Mouse (Mus musculus) megakaryocyte, embryonic 14.5 days (primary cell): ENCODE measurements around the gene Hnrnpa0. TPM values are rescaled to one million over a fixed set of nuclear protein-coding genes. Genes with fewer than 3 reads are reported as not detected.

Experiments
- H3K27me3 ChIP-seq: replicated peaks from 2 replicates; pipeline ENCODE3; 2012; ENCODE audit warnings: inconsistent platforms
- H3K36me3 ChIP-seq: replicated peaks from 2 replicates; pipeline ENCODE3; 2012; ENCODE audit warnings: low read length, inconsistent platforms, mixed read lengths
- H3K4me1 ChIP-seq: 2 replicates; pipeline ENCODE4 v1.6.1; 2012; ENCODE audit warnings: inconsistent platforms
- H3K4me3 ChIP-seq: replicated peaks from 2 replicates; pipeline ENCODE3; 2012; ENCODE audit warnings: moderate library complexity, mild to moderate bottlenecking, inconsistent platforms
- H3K9me3 ChIP-seq: 2 replicates; pipeline ENCODE4 v1.6.1; 2012; ENCODE audit warnings: inconsistent platforms
- FLI1 ChIP-seq: IDR thresholded peaks from 2 replicates; pipeline ENCODE4 v1.6.1; 2012; ENCODE audit warnings: low read length, inconsistent platforms, mixed read lengths
- GATA1 ChIP-seq: IDR thresholded peaks from 3 replicates; pipeline ENCODE4 v1.6.1; 2012; ENCODE audit warnings: mixed read lengths, low read length, inconsistent platforms, borderline replicate concordance
- polyA plus RNA-seq: library from polyadenylated mRNA; stranded (reverse); fragments of >175 nt; gene quantifications from 2 replicates; pipeline ENCODE4 v1.2.3, GENCODE M21; 2012; ENCODE audit warnings: low replicate concordance; ENCODE audit not compliant: insufficient read depth

The Hnrnpa0 gene
- 352 and 532 TPM in 2 replicates for polyA plus RNA-seq

- peaks cover 2% of the 10 kb centered on the region for H3K27me3 ChIP-seq
Measured at GRCm38 (mm10) chr13:58128396-58128767, at the start of gene Hnrnpa0. Hnrnpa0 (minus strand) TSS chr13:58128556.

GRCm38 (mm10) chr13:58177511-58178208 is 49.3 kb upstream of the Hnrnpa0 start:
- TF ChIP-seq GATA1, result no peak
- TF ChIP-seq FLI1, result no peak
- Histone ChIP-seq H3K27me3 (no peaks in the 10 kb centered on the region), H3K4me1 (no peaks in the 10 kb centered on the region), H3K9me3 (no peaks in the 10 kb centered on the region), H3K4me3 (no peak overlapping the region), H3K36me3 (peaks cover 98% of the 10 kb centered on the region)

More at GRCm38 (mm10) chr13:58128396-58128767, at the start of gene Hnrnpa0:
- H3K9me3 ChIP-seq, result peaks cover 13% of the 10 kb centered on the region
- no peak for TF ChIP-seq FLI1
- TF ChIP-seq GATA1, result no peak
- peaks cover 7% of the 10 kb centered on the region for H3K36me3 ChIP-seq
- peak within 1 kb of the TSS; percentile 99 for H3K4me3 ChIP-seq
- H3K4me1 ChIP-seq, result peaks cover 22% of the 10 kb centered on the region

- Histone ChIP-seq H3K27me3 (no peaks in the 10 kb centered on the region), H3K4me1 (no peaks in the 10 kb centered on the region), H3K4me3 (no peak overlapping the region), H3K36me3 (peaks cover 91% of the 10 kb centered on the region), H3K9me3 (no peaks in the 10 kb centered on the region)
- TF ChIP-seq GATA1, result no peak
- TF ChIP-seq FLI1, result no peak
Measured at GRCm38 (mm10) chr13:58176105-58176504, 47.7 kb upstream of the Hnrnpa0 start.

GRCm38 (mm10) chr13:58168119-58168518 is 39.8 kb upstream of the Hnrnpa0 start:
- Histone ChIP-seq H3K36me3 (peaks cover 63% of the 10 kb centered on the region), H3K4me3 (no peak overlapping the region), H3K4me1 (0 out of 2 replicates have a peak, but pooled peaks cover 7% of the 10 kb centered on the region), H3K9me3 (no peaks in the 10 kb centered on the region), H3K27me3 (no peaks in the 10 kb centered on the region)
- TF ChIP-seq GATA1, result no peak
- TF ChIP-seq FLI1, result no peak

- TF ChIP-seq GATA1, result no peak
- TF ChIP-seq FLI1, result no peak
Measured at GRCm38 (mm10) chr13:58163343-58163742, 35.0 kb upstream of the Hnrnpa0 start.

GRCm38 (mm10) chr13:58160761-58161160 is 32.4 kb upstream of the Hnrnpa0 start:
- TF ChIP-seq FLI1, result no peak
- no peak for TF ChIP-seq GATA1
- H3K4me1 ChIP-seq, result peaks cover 19% of the 10 kb centered on the region
- H3K36me3 ChIP-seq, result peaks cover 55% of the 10 kb centered on the region
- peaks cover 13% of the 10 kb centered on the region for H3K9me3 ChIP-seq
- H3K27me3 ChIP-seq, result no peaks in the 10 kb centered on the region
- no peak overlapping the region for H3K4me3 ChIP-seq

More at GRCm38 (mm10) chr13:58163343-58163742, 35.0 kb upstream of the Hnrnpa0 start:
- Histone ChIP-seq H3K9me3 (peaks cover 13% of the 10 kb centered on the region), H3K4me3 (no peak overlapping the region), H3K27me3 (no peaks in the 10 kb centered on the region), H3K4me1 (peaks cover 10% of the 10 kb centered on the region), H3K36me3 (peaks cover 66% of the 10 kb centered on the region)

- H3K27me3 ChIP-seq, result no peaks in the 10 kb centered on the region
- peaks cover 38% of the 10 kb centered on the region for H3K36me3 ChIP-seq
- TF ChIP-seq FLI1 (no peak), GATA1 (no peak)
- H3K4me3 ChIP-seq, result peak overlapping the region; percentile 100
- peaks cover 13% of the 10 kb centered on the region for H3K9me3 ChIP-seq
- H3K4me1 ChIP-seq, result peaks cover 19% of the 10 kb centered on the region
Measured at GRCm38 (mm10) chr13:58158099-58158912, 29.9 kb upstream of the Hnrnpa0 start.

GRCm38 (mm10) chr13:58157447-58158098 is 29.2 kb upstream of the Hnrnpa0 start, which contains the start of gene Idnk:
Idnk (plus strand) TSS chr13:58157649.
- TF ChIP-seq GATA1 (no peak), FLI1 (no peak)

GRCm38 (mm10) chr13:58157036-58157435 is 28.7 kb upstream of the Hnrnpa0 start:
- H3K4me1 ChIP-seq, result peaks cover 19% of the 10 kb centered on the region
- peaks cover 13% of the 10 kb centered on the region for H3K9me3 ChIP-seq
- peaks cover 2% of the 10 kb centered on the region for H3K27me3 ChIP-seq
- H3K36me3 ChIP-seq, result peaks cover 28% of the 10 kb centered on the region
- peak overlapping the region; percentile 100 for H3K4me3 ChIP-seq
- TF ChIP-seq GATA1 (no peak), FLI1 (no peak)

More at GRCm38 (mm10) chr13:58157447-58158098, 29.2 kb upstream of the Hnrnpa0 start, which contains the start of gene Idnk:
- H3K4me1 ChIP-seq, result peaks cover 19% of the 10 kb centered on the region
- H3K4me3 ChIP-seq, result peak within 1 kb of the TSS; percentile 100
- peaks cover 13% of the 10 kb centered on the region for H3K9me3 ChIP-seq
- peaks cover 32% of the 10 kb centered on the region for H3K36me3 ChIP-seq
- H3K27me3 ChIP-seq, result no peaks in the 10 kb centered on the region

- TF ChIP-seq GATA1 (no peak), FLI1 (no peak)
- Histone ChIP-seq H3K4me1 (peaks cover 19% of the 10 kb centered on the region), H3K27me3 (peaks cover 2% of the 10 kb centered on the region), H3K9me3 (peaks cover 7% of the 10 kb centered on the region), H3K4me3 (no peak overlapping the region), H3K36me3 (peaks cover 19% of the 10 kb centered on the region)
Measured at GRCm38 (mm10) chr13:58156031-58156430, 27.7 kb upstream of the Hnrnpa0 start.
